Mouse (Mus musculus): ENCODE measurements around the gene Nsd2.

DNA sequence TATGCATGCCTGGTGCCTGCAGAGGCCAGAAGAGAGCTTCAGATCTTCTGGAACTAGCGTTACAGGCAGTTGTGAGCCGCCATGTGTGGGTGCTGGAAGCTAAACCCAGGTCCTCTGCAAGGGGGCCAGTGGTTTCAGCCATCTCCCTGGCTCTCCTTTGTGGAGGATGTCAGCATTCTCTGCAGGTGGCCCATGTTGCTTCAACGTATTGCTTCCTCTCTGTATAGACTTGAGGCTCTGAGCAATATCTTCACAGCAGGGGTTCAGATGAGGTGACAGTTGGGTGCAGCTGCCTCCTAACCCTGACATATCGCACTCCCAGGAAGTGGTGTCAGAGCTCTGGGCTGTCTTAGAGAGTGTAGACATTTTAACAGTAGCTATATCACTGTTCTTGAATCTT, 30.9 kb downstream of the Nsd2 start:
- TF ChIP-seq MAFK (IDR thresholded peaks at IDR 0.05; ENCODE audit: insufficient read depth, low read depth, low read length) (no peak), CHD2 (IDR thresholded peaks at IDR 0.05; ENCODE audit: low read depth, low read length) (no peak), ZNF384 (IDR thresholded peaks at IDR 0.05; ENCODE audit: low read depth, low read length) (no peak), ZC3H11A (IDR thresholded peaks at IDR 0.05; ENCODE audit: borderline replicate concordance, low read depth, low read length) (no peak)

Measured in ES-E14 (cell line).